Mouse (Mus musculus) heart, postnatal 25 days (tissue): ENCODE measurements around the gene Rab5c. TPM values are rescaled to one million over a fixed set of nuclear protein-coding genes. Genes with fewer than 3 reads are reported as not detected.

ENCODE experiments used
- DNase-seq: peaks from one replicate; pipeline ENCODE4 v3.0.0; 2022; ENCODE audit warnings: low spot score
- intact Hi-C: fragments of 180-260 bp; cut with DNase I; formaldehyde crosslinking; loops from one replicate; pipeline ENCODE4 v1.15.1; 2025
- total RNA-seq, 2 experiments: library from RNA; stranded (reverse); gene quantifications; 2 replicates each; pipeline ENCODE4 v1.2.3; 2021

Gene Rab5c
- total RNA-seq, 2 experiments from 2014 or later: 62.1 to 66.8 TPM

DNA sequence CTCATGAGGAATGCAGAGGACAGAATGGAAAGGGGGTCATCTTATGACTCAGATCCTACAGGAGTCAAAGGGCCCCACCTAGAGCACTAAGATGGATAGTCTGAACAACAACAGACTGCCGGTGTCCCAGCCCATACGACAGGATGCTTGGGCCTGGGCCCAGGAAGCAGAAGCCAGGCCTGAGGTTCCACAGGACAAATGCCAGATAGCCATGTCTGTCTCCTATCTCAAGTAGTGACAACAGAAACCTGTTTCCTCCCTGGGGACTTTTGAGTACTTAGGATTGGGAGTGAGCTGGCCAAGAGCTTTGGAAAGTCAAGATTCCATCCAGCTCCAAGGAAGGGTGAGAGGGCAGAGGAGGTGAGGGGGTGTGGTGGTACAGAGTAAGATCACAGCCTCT is 66.1 kb downstream of the Rab5c start:
- intact Hi-C loops: no loop called here
- DNase-seq: peak; percentile 29

GRCm38 (mm10) chr11:100671049-100671448 is 67.0 kb downstream of the Rab5c start:
- intact Hi-C loops: no loop called here
- DNase-seq: no peak

Other genes starting within 250 kb of the Rab5c start
- 10 to 100 TPM; 31.6 to 41.6 TPM for gene Acly, start 210.2 kb downstream of the Rab5c start, total RNA-seq
- gene Ttc25, start 192.6 kb downstream of the Rab5c start, total RNA-seq: under 1 TPM; 0.20 to 0.31 TPM
- 1 to 10 TPM; 5.4 to 7.3 TPM for gene Cnp, start 163.3 kb downstream of the Rab5c start, total RNA-seq
- gene Nkiras2, start 119.0 kb downstream of the Rab5c start, total RNA-seq: 10 to 100 TPM; 57.3 to 58.0 TPM
- 100 to 1,000 TPM; 121 to 124 TPM for gene Dnajc7, start 118.0 kb downstream of the Rab5c start, total RNA-seq
- under 1 TPM; 0.31 to 0.47 TPM for gene Zfp385c, start 45.8 kb downstream of the Rab5c start, total RNA-seq
- under 1 TPM; 0.68 to 0.98 TPM for gene Dhx58, start 33.9 kb downstream of the Rab5c start, total RNA-seq
- 10 to 100 TPM; 12.3 to 13.6 TPM for gene Kat2a, start 25.8 kb downstream of the Rab5c start, total RNA-seq
- gene Hspb9, start 24.4 kb downstream of the Rab5c start, total RNA-seq: not detected
- not detected for gene Kcnh4, start 21.7 kb upstream of the Rab5c start, total RNA-seq
- gene Hcrt, start 24.7 kb upstream of the Rab5c start, total RNA-seq: not detected
- 10 to 100 TPM in 1 of 2 experiments, 1 to 10 TPM in 1; 9.5 to 11.3 TPM for gene Ghdc, start 32.7 kb upstream of the Rab5c start, total RNA-seq
- gene Stat5b, start 112.5 kb upstream of the Rab5c start, total RNA-seq: 10 to 100 TPM; 67.6 to 68.9 TPM
- gene Stat5a, start 121.1 kb upstream of the Rab5c start, total RNA-seq: 10 to 100 TPM; 24.3 to 30.1 TPM
- gene Stat3, start 201.3 kb upstream of the Rab5c start, total RNA-seq: 100 to 1,000 TPM in 1 of 2 experiments, 10 to 100 TPM in 1; 91.3 to 119 TPM
- 100 to 1,000 TPM; 275 to 277 TPM for gene Cavin1, start 232.7 kb upstream of the Rab5c start, total RNA-seq